Mouse (Mus musculus) megakaryocyte, embryonic 14.5 days (primary cell): ENCODE data around the gene Dmxl2. TPM values are rescaled to one million over a fixed set of nuclear protein-coding genes. Genes with fewer than 3 reads are reported as not detected.

Experiments
- H3K27me3 ChIP-seq: replicated peaks from 2 replicates; pipeline ENCODE3; 2012; ENCODE audit warnings: inconsistent platforms
- H3K36me3 ChIP-seq: replicated peaks from 2 replicates; pipeline ENCODE3; 2012; ENCODE audit warnings: low read length, inconsistent platforms, mixed read lengths
- H3K4me1 ChIP-seq: 2 replicates; pipeline ENCODE4 v1.6.1; 2012; ENCODE audit warnings: inconsistent platforms
- H3K4me3 ChIP-seq: replicated peaks from 2 replicates; pipeline ENCODE3; 2012; ENCODE audit warnings: moderate library complexity, mild to moderate bottlenecking, inconsistent platforms
- H3K9me3 ChIP-seq: 2 replicates; pipeline ENCODE4 v1.6.1; 2012; ENCODE audit warnings: inconsistent platforms
- FLI1 ChIP-seq: IDR thresholded peaks from 2 replicates; pipeline ENCODE4 v1.6.1; 2012; ENCODE audit warnings: low read length, inconsistent platforms, mixed read lengths
- GATA1 ChIP-seq: IDR thresholded peaks from 3 replicates; pipeline ENCODE4 v1.6.1; 2012; ENCODE audit warnings: mixed read lengths, low read length, inconsistent platforms, borderline replicate concordance
- polyA plus RNA-seq: library from polyadenylated mRNA; stranded (reverse); fragments of >175 nt; gene quantifications from 2 replicates; pipeline ENCODE4 v1.2.3, GENCODE M21; 2012; ENCODE audit warnings: low replicate concordance; ENCODE audit not compliant: insufficient read depth

The Dmxl2 gene
- polyA plus RNA-seq, 1 experiment: 0.69 TPM

GRCm38 (mm10) chr9:54502111-54502495 is 677 bp upstream of the Dmxl2 start:
- H3K27me3 ChIP-seq: peaks cover 29% of the 10 kb centered on the region
- no peaks in the 10 kb centered on the region for H3K9me3 ChIP-seq
- H3K36me3 ChIP-seq: no peaks in the 10 kb centered on the region
- peak overlapping the region; percentile 98 for H3K4me3 ChIP-seq
- peaks cover 24% of the 10 kb centered on the region for H3K4me1 ChIP-seq
- TF ChIP-seq GATA1 (no peak), FLI1 (no peak)

GRCm38 (mm10) chr9:54500832-54501452 is 484 bp downstream of the Dmxl2 start:
- peaks cover 27% of the 10 kb centered on the region for H3K27me3 ChIP-seq
- no peak for TF ChIP-seq FLI1
- no peak for TF ChIP-seq GATA1

GRCm38 (mm10) chr9:54499791-54500190 is 1.6 kb downstream of the Dmxl2 start:
- peaks cover 32% of the 10 kb centered on the region for H3K4me1 ChIP-seq
- H3K4me3 ChIP-seq: peak overlapping the region; percentile 64
- TF ChIP-seq FLI1 (no peak), GATA1 (no peak)
- H3K36me3 ChIP-seq: no peaks in the 10 kb centered on the region
- peaks cover 22% of the 10 kb centered on the region for H3K27me3 ChIP-seq
- no peaks in the 10 kb centered on the region for H3K9me3 ChIP-seq

More at GRCm38 (mm10) chr9:54500832-54501452, 484 bp downstream of the Dmxl2 start:
- Histone ChIP-seq H3K4me1 (peaks cover 24% of the 10 kb centered on the region), H3K36me3 (no peaks in the 10 kb centered on the region), H3K9me3 (no peaks in the 10 kb centered on the region), H3K4me3 (peak overlapping the region; percentile 98)

- peaks cover 20% of the 10 kb centered on the region for H3K27me3 ChIP-seq
- TF ChIP-seq FLI1 (no peak), GATA1 (no peak)
- no peaks in the 10 kb centered on the region for H3K9me3 ChIP-seq
- H3K36me3 ChIP-seq: no peaks in the 10 kb centered on the region
- H3K4me1 ChIP-seq: peaks cover 34% of the 10 kb centered on the region
- H3K4me3 ChIP-seq: no peak overlapping the region
Observed at GRCm38 (mm10) chr9:54499291-54499690, 2.1 kb downstream of the Dmxl2 start.

GRCm38 (mm10) chr9:54490431-54490830 is 11.0 kb downstream of the Dmxl2 start:
- TF ChIP-seq GATA1 (no peak), FLI1 (no peak)

GRCm38 (mm10) chr9:54489599-54489998 is 11.8 kb downstream of the Dmxl2 start:
- no peaks in the 10 kb centered on the region for H3K27me3 ChIP-seq
- H3K4me3 ChIP-seq: no peak overlapping the region
- H3K4me1 ChIP-seq: peaks cover 10% of the 10 kb centered on the region
- TF ChIP-seq GATA1 (no peak), FLI1 (no peak)
- peaks cover 4% of the 10 kb centered on the region for H3K36me3 ChIP-seq
- no peaks in the 10 kb centered on the region for H3K9me3 ChIP-seq

More at GRCm38 (mm10) chr9:54490431-54490830, 11.0 kb downstream of the Dmxl2 start:
- Histone ChIP-seq H3K4me3 (no peak overlapping the region), H3K4me1 (peaks cover 19% of the 10 kb centered on the region), H3K9me3 (no peaks in the 10 kb centered on the region), H3K36me3 (peaks cover 4% of the 10 kb centered on the region), H3K27me3 (no peaks in the 10 kb centered on the region)

- Histone ChIP-seq H3K27me3 (no peaks in the 10 kb centered on the region), H3K9me3 (no peaks in the 10 kb centered on the region), H3K4me1 (peaks cover 29% of the 10 kb centered on the region), H3K4me3 (no peak overlapping the region), H3K36me3 (peaks cover 2% of the 10 kb centered on the region)
- TF ChIP-seq FLI1 (no peak), GATA1 (no peak)
Observed at GRCm38 (mm10) chr9:54484927-54485326, 16.5 kb downstream of the Dmxl2 start.

GRCm38 (mm10) chr9:54483215-54483614 is 18.2 kb downstream of the Dmxl2 start:
- TF ChIP-seq FLI1 (no peak), GATA1 (no peak)
- Histone ChIP-seq H3K27me3 (no peaks in the 10 kb centered on the region), H3K4me3 (peak overlapping the region; percentile 74), H3K9me3 (no peaks in the 10 kb centered on the region), H3K4me1 (peaks cover 27% of the 10 kb centered on the region), H3K36me3 (peaks cover 4% of the 10 kb centered on the region)

GRCm38 (mm10) chr9:54482763-54483162 is 18.7 kb downstream of the Dmxl2 start:
- Histone ChIP-seq H3K4me3 (no peak overlapping the region), H3K27me3 (no peaks in the 10 kb centered on the region), H3K4me1 (peaks cover 29% of the 10 kb centered on the region), H3K9me3 (no peaks in the 10 kb centered on the region), H3K36me3 (peaks cover 4% of the 10 kb centered on the region)
- no peak for TF ChIP-seq GATA1
- TF ChIP-seq FLI1: no peak

- TF ChIP-seq FLI1 (no peak), GATA1 (no peak)
- H3K27me3 ChIP-seq: no peaks in the 10 kb centered on the region
- H3K4me3 ChIP-seq: no peak overlapping the region
- H3K4me1 ChIP-seq: peaks cover 37% of the 10 kb centered on the region
- H3K36me3 ChIP-seq: peaks cover 12% of the 10 kb centered on the region
- no peaks in the 10 kb centered on the region for H3K9me3 ChIP-seq
Observed at GRCm38 (mm10) chr9:54479054-54479453, 22.4 kb downstream of the Dmxl2 start.

- Histone ChIP-seq H3K27me3 (no peaks in the 10 kb centered on the region), H3K36me3 (peaks cover 12% of the 10 kb centered on the region), H3K4me3 (no peak overlapping the region), H3K9me3 (no peaks in the 10 kb centered on the region), H3K4me1 (peaks cover 31% of the 10 kb centered on the region)
- no peak for TF ChIP-seq FLI1
- no peak for TF ChIP-seq GATA1
Observed at GRCm38 (mm10) chr9:54478117-54478516, 23.3 kb downstream of the Dmxl2 start.
